In the genomic region with DNA sequence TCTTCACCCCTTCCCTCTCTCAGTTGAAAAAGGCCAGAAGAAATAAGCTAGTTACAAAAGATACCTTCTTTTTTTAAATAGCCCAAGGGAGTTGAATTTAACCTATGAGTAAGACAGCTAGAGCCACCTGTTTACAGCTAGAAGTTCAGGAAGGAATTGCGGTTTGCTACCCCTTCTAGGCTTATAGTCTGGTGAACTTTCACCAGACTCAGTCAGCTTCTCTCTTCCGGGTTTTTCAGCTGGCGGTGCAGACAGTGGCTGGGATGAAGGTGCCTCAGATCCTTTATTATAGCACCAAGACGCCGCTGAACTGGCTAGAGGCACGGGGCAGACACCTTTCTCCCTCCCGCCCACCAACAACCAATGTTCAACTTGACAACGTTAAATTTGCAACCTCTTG, we compare ENCODE assay signal across 20 mouse cellular contexts.
A peak's percentile ranks its signal among the peaks of the same experiment; 100 is the strongest.
DNase-seq lines count a peak whose midpoint lies in the region; ATAC-seq and TF ChIP-seq lines count a peak whose summit lies in the region.
"Had no signal": no experiment of that assay in that cellular context is flagged by ENCODE, and none has a peak within 500 bp of the region (broad histone marks: within the 10 kb centered on the region; RNA-seq: fewer than 3 reads in every experiment).

No protein-coding gene starts in this region.

- H3K36me3 ChIP-seq in kidney, adult 2 months (ENCODE audit: control insufficient read depth, insufficient read depth, low read length) = no peaks in the 10 kb centered on the region
- H3K36me3 ChIP-seq in kidney, embryonic 14.5 days (ENCODE audit: control insufficient read depth, insufficient read depth, low read length) = no peaks in the 10 kb centered on the region
- H3K36me3 ChIP-seq in intestine, embryonic 16.5 days (ENCODE audit: control insufficient read depth, insufficient read depth, low read length) = no peaks in the 10 kb centered on the region
- H3K36me3 ChIP-seq: embryonic facial prominence, embryonic 15.5 days; forebrain, embryonic 10.5 days; heart, embryonic 15.5 days; hindbrain, embryonic 10.5 days; midbrain, embryonic 12.5 days had no signal

- 59% methylated on average over 8 of the region's 8 CpGs for whole genome bisulfite sequencing in kidney, adult 2 months
- 70% methylated on average over 8 of the region's 8 CpGs for WGBS in kidney, embryonic 14.5 days
- WGBS in intestine, embryonic 16.5 days = 58% methylated on average over 8 of the region's 8 CpGs

- TF ChIP-seq CTCF in kidney, adult 2 months (conservative IDR thresholded peaks at IDR 0.05; ENCODE audit: insufficient read depth, insufficient read length, low read depth, low read length) = no peak

- peak overlapping the region; percentile 51; the same call in 1 of the 2 replicates for H3K27ac ChIP-seq in kidney, adult 2 months (ENCODE audit: insufficient read depth, low read depth, low read length)
- H3K27ac ChIP-seq in kidney, embryonic 14.5 days (ENCODE audit: low read depth, low read length) = no peak overlapping the region
- H3K27ac ChIP-seq in intestine, embryonic 16.5 days (ENCODE audit: low read length) = peak overlapping the region; percentile 77
- H3K27ac ChIP-seq: embryonic facial prominence, embryonic 15.5 days; forebrain, embryonic 10.5 days; heart, embryonic 15.5 days; hindbrain, embryonic 10.5 days; kidney, postnatal 0 days; macrophage; midbrain, embryonic 12.5 days; stomach, postnatal 0 days had no signal

- no peak for DNase-seq in kidney, adult 2 months
- peak; percentile 34 for DNase-seq in thymus, postnatal 0 days (ENCODE audit: low spot score)
- DNase-seq in thymus, postnatal 4 days = no peak
- DNase-seq in urinary bladder, postnatal 25 days (ENCODE audit: low spot score) = no peak
- DNase-seq in embryo, embryonic 10 days (ENCODE audit: low spot score) = no peak
- DNase-seq: cerebellum, adult 8-10 months had no signal

- no peak for TF ChIP-seq POLR2A in kidney, adult 2 months (IDR thresholded peaks at IDR 0.05; ENCODE audit: low read depth, low read length)

- no peaks in the 10 kb centered on the region for H3K9me3 ChIP-seq in kidney, embryonic 14.5 days (ENCODE audit: control insufficient read depth, low read length)
- H3K9me3 ChIP-seq in intestine, embryonic 16.5 days (ENCODE audit: control insufficient read depth, low read length) = no peaks in the 10 kb centered on the region
- H3K9me3 ChIP-seq: embryonic facial prominence, embryonic 15.5 days; forebrain, embryonic 10.5 days; heart, embryonic 15.5 days; hindbrain, embryonic 10.5 days; midbrain, embryonic 12.5 days had no signal

- no peak overlapping the region for H3K4me3 ChIP-seq in kidney, adult 2 months (ENCODE audit: insufficient read depth, low read depth, low read length)
- H3K4me3 ChIP-seq in kidney, embryonic 14.5 days (ENCODE audit: low read length) = no peak overlapping the region
- H3K4me3 ChIP-seq in intestine, embryonic 16.5 days (ENCODE audit: low read length) = no peak overlapping the region
- H3K4me3 ChIP-seq: embryonic facial prominence, embryonic 15.5 days; forebrain, embryonic 10.5 days; heart, embryonic 15.5 days; hindbrain, embryonic 10.5 days; midbrain, embryonic 12.5 days; myocyte had no signal

- no peak overlapping the region for H3K4me2 ChIP-seq in kidney, embryonic 14.5 days (replicated peaks; ENCODE audit: low read depth, low read length)
- peak overlapping the region; percentile 15; the same call in 1 of the 2 replicates for H3K4me2 ChIP-seq in intestine, embryonic 16.5 days (ENCODE audit: low read depth, low read length)
- H3K4me2 ChIP-seq: embryonic facial prominence, embryonic 15.5 days; heart, embryonic 15.5 days; lung, embryonic 14.5 days; midbrain, embryonic 12.5 days had no signal

- no peak for ATAC-seq in kidney, embryonic 14.5 days (ENCODE audit: low FRiP score, low TSS enrichment)
- ATAC-seq in intestine, embryonic 16.5 days = peak; percentile 64
- no peak for ATAC-seq in megakaryocyte, adult 5-6 weeks (ENCODE audit: poor library complexity, severe bottlenecking)

- H3K27me3 ChIP-seq in kidney, adult 2 months (replicated peaks; ENCODE audit: control insufficient read depth, insufficient read depth, low read length) = no peaks in the 10 kb centered on the region
- H3K27me3 ChIP-seq in kidney, embryonic 14.5 days (ENCODE audit: control insufficient read depth, insufficient read depth, low read length) = no peaks in the 10 kb centered on the region
- H3K27me3 ChIP-seq in intestine, embryonic 16.5 days (replicated peaks; ENCODE audit: control insufficient read depth, insufficient read depth, low read length) = no peaks in the 10 kb centered on the region
- H3K27me3 ChIP-seq: embryonic facial prominence, embryonic 15.5 days; midbrain, embryonic 12.5 days; Patski had no signal

- peaks cover 36% of the 10 kb centered on the region for H3K4me1 ChIP-seq in kidney, adult 2 months (ENCODE audit: control insufficient read depth, insufficient read depth, low read length)
- 0 out of 2 replicates have a peak, but pooled peaks cover 5% of the 10 kb centered on the region for H3K4me1 ChIP-seq in kidney, embryonic 14.5 days (ENCODE audit: control insufficient read depth, insufficient read depth, low read length)
- peaks cover 27% of the 10 kb centered on the region for H3K4me1 ChIP-seq in intestine, embryonic 16.5 days (ENCODE audit: control insufficient read depth, insufficient read depth, low read length)

- no peak overlapping the region for H3K9ac ChIP-seq in kidney, embryonic 14.5 days (ENCODE audit: low read depth, low read length)
- H3K9ac ChIP-seq in intestine, embryonic 16.5 days (ENCODE audit: low read depth, low read length) = 0 out of 2 replicates have a peak overlapping the region, but pooled peaks have one; percentile 6
- H3K9ac ChIP-seq: embryonic facial prominence, embryonic 15.5 days; heart, embryonic 15.5 days; lung, embryonic 14.5 days; midbrain, embryonic 12.5 days had no signal
